Mouse (Mus musculus) forebrain, postnatal 0 days (tissue): Measurements from ENCODE around the gene Ap1b1. TPM values are rescaled to one million over a fixed set of nuclear protein-coding genes. Genes with fewer than 3 reads are reported as not detected.

Experiments
- ATAC-seq: fragments of 200-750 bp; cut with Nextera tagmentation; 2 replicates; pipeline ENCODE4 v1.8.0; 2017; ENCODE audit warnings: mild to moderate bottlenecking, moderate library complexity
- DNase-seq: peaks from one replicate; pipeline ENCODE4 v3.0.0-alpha.2; 2015
- H3K27ac ChIP-seq: fragments of 300-500 bp; sonication (generic); 2 replicates; pipeline ENCODE4 v1.5.1; 2014; ENCODE audit warnings: low read depth, mild to moderate bottlenecking, antibody characterized with exemption, low read length, moderate library complexity, mixed read lengths
- H3K27me3 ChIP-seq: fragments of 300-500 bp; sonication (generic); 2 replicates; pipeline ENCODE4 v1.6.1; 2014; ENCODE audit warnings: mild to moderate bottlenecking, low read length, mixed read lengths; ENCODE audit not compliant: insufficient read depth
- H3K36me3 ChIP-seq: fragments of 300-500 bp; sonication (generic); 2 replicates; pipeline ENCODE4 v1.6.1; 2014; ENCODE audit warnings: mild to moderate bottlenecking, moderate library complexity; ENCODE audit not compliant: insufficient read depth
- H3K4me1 ChIP-seq: fragments of 300-500 bp; sonication (generic); 2 replicates; pipeline ENCODE4 v1.6.1; 2014; ENCODE audit warnings: antibody characterized with exemption; ENCODE audit not compliant: insufficient read depth
- H3K4me2 ChIP-seq: fragments of 300-500 bp; sonication (generic); 2 replicates; pipeline ENCODE4 v1.6.1; 2014; ENCODE audit warnings: low read depth, mild to moderate bottlenecking, moderate library complexity
- H3K4me3 ChIP-seq: fragments of 300-500 bp; sonication (generic); 2 replicates; pipeline ENCODE4 v1.5.1; 2014; ENCODE audit warnings: low read depth, low read length, mixed read lengths
- H3K9ac ChIP-seq: fragments of 300-500 bp; sonication (generic); 2 replicates; pipeline ENCODE4 v1.6.1; 2014; ENCODE audit warnings: mild to moderate bottlenecking
- H3K9me3 ChIP-seq: fragments of 300-500 bp; sonication (generic); 2 replicates; pipeline ENCODE4 v1.6.1; 2016; ENCODE audit warnings: low read length
- CTCF ChIP-seq: sonication (generic); IDR thresholded peaks from 2 replicates; pipeline ENCODE4 v1.5.1; 2016; ENCODE audit warnings: antibody characterized with exemption, control low read depth, low read depth
- WGBS: fragments of 180-500 bp; shearing (Covaris S2); extraction: QIAGEN DNeasy Blood & Tissue Kit; methylation state at CpG from one replicate; pipeline ENCODE4 v1.1.7; 2014; 5-methylcytosine and 5-hydroxymethylcytosine counted together
- polyA plus RNA-seq: library from polyadenylated mRNA; unstranded; fragments of >200 nt; fragmentation: Nextera tagmentation; extraction: Ambion mirVana; gene quantifications from 2 replicates; pipeline ENCODE4 v1.2.1, GENCODE M21; 2015
- total RNA-seq: library from RNA; depleted of rRNA; stranded (reverse); fragments of >200 nt; gene quantifications from 2 replicates; pipeline ENCODE4 v1.2.3, GENCODE M21; 2014

The Ap1b1 gene
- total and polyA plus RNA-seq, 2 experiments from 2014 or later, result 78.8 to 95.6 TPM

- no peak overlapping the region for H3K27ac ChIP-seq
- H3K9me3 ChIP-seq, result no peaks in the 10 kb centered on the region
- no peaks in the 10 kb centered on the region for H3K27me3 ChIP-seq
- H3K9ac ChIP-seq, result no peak overlapping the region
- H3K4me3 ChIP-seq, result no peak overlapping the region
- no peak for TF ChIP-seq CTCF
- peaks cover 65% of the 10 kb centered on the region for H3K36me3 ChIP-seq
- H3K4me2 ChIP-seq, result no peak overlapping the region
- no peaks in the 10 kb centered on the region for H3K4me1 ChIP-seq
- no peak for ATAC-seq
- DNase-seq, result no peak
- WGBS, result 88% methylated on average over 18 of the region's 18 CpGs
Measured at GRCm38 (mm10) chr11:5041144-5041780, 54.6 kb downstream of the Ap1b1 start.

DNA sequence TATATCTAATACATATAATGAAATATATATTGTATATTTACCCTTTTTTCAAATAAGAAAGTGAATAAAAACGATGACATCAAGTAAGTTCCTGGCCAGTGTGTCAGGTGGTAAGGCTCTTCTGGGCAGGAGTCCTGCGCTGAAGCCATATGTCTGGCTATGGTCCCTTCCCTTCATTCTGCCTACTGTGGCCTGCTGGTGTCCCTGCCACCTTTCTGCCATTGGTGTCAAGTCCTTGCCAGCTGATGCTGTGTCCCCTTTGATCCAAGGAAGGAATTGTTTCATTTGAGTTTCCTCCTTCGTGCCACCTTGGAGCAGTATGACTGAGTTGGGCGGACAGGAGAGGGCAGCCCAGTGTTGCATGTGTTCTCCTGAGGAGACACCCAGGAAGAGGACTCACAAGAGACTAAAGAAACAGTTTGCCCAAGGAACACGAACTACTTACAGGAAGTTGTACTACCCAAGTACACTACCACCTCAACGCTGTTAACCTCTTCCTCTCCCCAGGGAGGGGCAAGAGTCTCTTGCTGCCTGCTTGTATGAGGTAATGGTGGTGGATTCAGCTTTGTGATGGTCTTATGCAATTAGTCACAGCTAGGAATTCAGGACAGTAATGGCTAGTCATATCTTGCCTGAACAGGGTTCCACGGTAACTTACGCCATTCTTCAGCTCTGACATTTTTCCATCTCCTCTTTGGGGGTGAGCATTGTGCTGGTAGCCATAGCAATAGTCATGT lies 56.2 kb downstream of the Ap1b1 start:
- 90% methylated on average over 8 of the region's 8 CpGs for WGBS
- no peak for TF ChIP-seq CTCF

GRCm38 (mm10) chr11:5046321-5046926 lies 59.8 kb downstream of the Ap1b1 start:
- H3K9me3 ChIP-seq, result no peaks in the 10 kb centered on the region
- no peak overlapping the region for H3K27ac ChIP-seq
- H3K4me1 ChIP-seq, result no peaks in the 10 kb centered on the region
- H3K9ac ChIP-seq, result no peak overlapping the region
- no peaks in the 10 kb centered on the region for H3K27me3 ChIP-seq
- DNase-seq, result no peak
- 47% methylated on average over 12 of the region's 12 CpGs for WGBS
- no peak for ATAC-seq
- no peak for TF ChIP-seq CTCF
- H3K4me2 ChIP-seq, result no peak overlapping the region
- H3K4me3 ChIP-seq, result no peak overlapping the region
- H3K36me3 ChIP-seq, result peaks cover 17% of the 10 kb centered on the region

More for the DNA sequence above, 56.2 kb downstream of the Ap1b1 start:
- Histone ChIP-seq H3K4me1 (no peaks in the 10 kb centered on the region), H3K27ac (no peak overlapping the region), H3K9me3 (no peaks in the 10 kb centered on the region), H3K9ac (no peak overlapping the region), H3K4me3 (no peak overlapping the region), H3K27me3 (no peaks in the 10 kb centered on the region), H3K4me2 (no peak overlapping the region), H3K36me3 (peaks cover 50% of the 10 kb centered on the region)
- no peak for DNase-seq
- ATAC-seq, result no peak

DNA sequence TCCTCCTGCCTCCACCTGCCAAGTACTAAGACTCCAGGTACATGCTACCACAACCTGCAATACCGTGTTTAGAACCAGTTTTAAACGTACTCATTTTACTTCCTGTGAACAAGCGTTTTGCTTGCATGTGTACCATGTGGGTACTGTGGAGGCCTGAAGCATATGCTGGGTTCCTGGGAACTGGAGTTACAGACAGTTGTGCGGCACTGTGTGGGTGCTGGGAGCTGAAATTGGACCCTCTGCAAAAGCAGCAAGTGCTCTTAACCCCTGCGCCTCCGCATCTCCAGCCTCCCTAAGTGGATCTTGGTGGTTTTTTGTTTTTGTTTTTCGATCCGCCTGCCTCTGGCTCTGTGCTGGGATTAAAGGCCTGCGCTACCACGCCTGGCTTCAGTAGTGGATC lies 65.0 kb downstream of the Ap1b1 start:
- 76% methylated on average over 10 of the region's 10 CpGs for WGBS
- peaks cover 6% of the 10 kb centered on the region; the same call in 1 of the 2 replicates for H3K4me1 ChIP-seq
- H3K9me3 ChIP-seq, result no peaks in the 10 kb centered on the region
- no peak overlapping the region for H3K27ac ChIP-seq
- no peak overlapping the region for H3K9ac ChIP-seq
- no peak overlapping the region for H3K4me3 ChIP-seq
- H3K27me3 ChIP-seq, result no peaks in the 10 kb centered on the region
- H3K4me2 ChIP-seq, result no peak overlapping the region
- no peak for DNase-seq
- TF ChIP-seq CTCF, result no peak
- ATAC-seq, result no peak
- no peaks in the 10 kb centered on the region for H3K36me3 ChIP-seq

DNA sequence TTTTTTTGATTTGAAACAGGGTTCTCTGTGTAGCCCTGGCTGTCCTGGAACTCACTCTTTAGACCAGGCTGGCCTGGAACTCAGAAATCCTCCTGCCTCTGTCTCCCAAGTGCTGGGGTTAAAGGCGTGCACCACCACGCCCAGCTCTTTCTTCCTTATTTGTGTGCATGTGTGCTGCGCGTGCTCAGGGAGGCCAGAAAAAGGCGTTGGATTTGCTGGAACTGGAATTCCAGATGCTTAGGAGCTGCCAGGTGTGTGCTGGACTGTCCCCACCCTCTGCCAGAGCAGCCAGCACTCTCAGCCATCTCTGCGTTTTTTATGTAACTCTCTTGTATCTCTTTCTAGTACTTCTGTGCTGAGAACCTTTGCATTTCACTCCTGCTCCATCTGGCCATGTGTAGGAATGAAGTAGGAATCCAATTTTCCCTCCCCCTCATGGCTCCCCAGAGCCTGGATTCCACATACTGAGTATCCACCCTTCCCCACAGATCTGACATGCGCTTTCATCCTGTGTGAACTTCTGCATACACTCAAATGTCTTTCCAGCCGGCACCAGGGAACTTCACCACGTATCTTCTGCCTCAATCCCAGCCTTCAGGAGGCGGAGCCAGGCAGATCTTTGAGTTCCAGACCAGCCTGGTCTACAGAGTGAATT lies 65.7 kb downstream of the Ap1b1 start:
- Histone ChIP-seq H3K9me3 (no peaks in the 10 kb centered on the region), H3K36me3 (no peaks in the 10 kb centered on the region), H3K27me3 (peaks cover 6% of the 10 kb centered on the region; the same call in 1 of the 2 replicates), H3K4me3 (no peak overlapping the region), H3K4me1 (peaks cover 9% of the 10 kb centered on the region), H3K4me2 (no peak overlapping the region), H3K9ac (no peak overlapping the region), H3K27ac (no peak overlapping the region)
- ATAC-seq (peak; percentile 28; the same call in 1 of the 2 replicates), DNase-seq (no peak)
- WGBS, result 72% methylated on average over 10 of the region's 10 CpGs
- no peak for TF ChIP-seq CTCF

DNA sequence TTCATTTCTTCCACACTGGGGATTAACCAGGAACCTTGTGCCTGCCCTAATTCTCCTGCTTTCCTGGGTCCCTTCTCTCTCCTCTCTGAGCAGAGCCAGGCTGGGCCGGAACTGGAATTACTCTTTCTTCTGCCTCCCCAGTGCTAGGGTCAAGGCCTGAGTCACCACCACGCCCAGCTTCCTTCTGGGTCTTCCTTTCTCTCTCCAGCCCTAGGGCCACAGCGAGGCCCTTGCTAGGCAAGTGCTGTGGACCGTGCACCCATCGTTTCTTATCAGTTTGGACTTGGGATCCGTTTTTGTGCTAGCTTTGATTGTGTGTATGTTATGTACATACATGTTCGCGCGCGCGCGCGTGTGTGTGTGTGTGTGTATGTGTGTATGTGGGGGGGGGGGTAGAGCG lies 67.5 kb downstream of the Ap1b1 start:
- 94% methylated on average over 14 of the region's 14 CpGs for WGBS
- TF ChIP-seq CTCF, result no peak

More for the DNA sequence above, 67.5 kb downstream of the Ap1b1 start:
- Histone ChIP-seq H3K27me3 (peaks cover 17% of the 10 kb centered on the region), H3K9me3 (no peaks in the 10 kb centered on the region), H3K36me3 (no peaks in the 10 kb centered on the region), H3K4me3 (no peak overlapping the region), H3K4me1 (peaks cover 9% of the 10 kb centered on the region), H3K4me2 (no peak overlapping the region), H3K9ac (no peak overlapping the region), H3K27ac (no peak overlapping the region)
- ATAC-seq, result no peak
- no peak for DNase-seq
